Mouse (Mus musculus) forelimb bud, embryonic 11.5 days (tissue): ENCODE data around the gene Khdrbs2.
"Not testable (repeated sequence)": the region's sequence is repeated elsewhere in the genome, so short reads cannot be mapped to it uniquely, and the experiment has no call there.

Experiments used
- DNase-seq: peaks from one replicate; pipeline ENCODE4 v3.0.0-alpha.2; 2012; ENCODE audit warnings: low read depth, low spot score

Khdrbs2 gene

GRCm38 (mm10) chr1:32463103-32463516 lies 290.6 kb downstream of the Khdrbs2 start:
- no peak for DNase-seq

- DNase-seq: no peak
Observed at GRCm38 (mm10) chr1:32471022-32471421, 298.5 kb downstream of the Khdrbs2 start.

GRCm38 (mm10) chr1:32471502-32472214 lies 299.1 kb downstream of the Khdrbs2 start:
- no peak for DNase-seq

- no peak for DNase-seq
Observed at GRCm38 (mm10) chr1:32487944-32488343, 315.4 kb downstream of the Khdrbs2 start.

GRCm38 (mm10) chr1:32503381-32503780 lies 330.9 kb downstream of the Khdrbs2 start:
- DNase-seq: no peak

GRCm38 (mm10) chr1:32547194-32547593 lies 374.7 kb downstream of the Khdrbs2 start, which contains the start of gene Gm5415:
Gene Gm5415, minus strand, starts transcription at chr1:32547294.
- DNase-seq: not testable (repeated sequence)

- DNase-seq: no peak
Observed at GRCm38 (mm10) chr1:32553459-32553858, 380.9 kb downstream of the Khdrbs2 start.

- no peak for DNase-seq
Observed at GRCm38 (mm10) chr1:32553925-32554324, 381.4 kb downstream of the Khdrbs2 start.

- DNase-seq: no peak
Observed at GRCm38 (mm10) chr1:32568901-32569300, 396.4 kb downstream of the Khdrbs2 start.

- no peak for DNase-seq
Observed at GRCm38 (mm10) chr1:32626060-32626459, 453.5 kb downstream of the Khdrbs2 start.

GRCm38 (mm10) chr1:32632415-32633354 lies 460.2 kb downstream of the Khdrbs2 start:
- no peak for DNase-seq

GRCm38 (mm10) chr1:32633404-32633803 lies 460.9 kb downstream of the Khdrbs2 start:
- no peak for DNase-seq

- no peak for DNase-seq
Observed at GRCm38 (mm10) chr1:32639118-32639517, 466.6 kb downstream of the Khdrbs2 start.

- no peak for DNase-seq
Observed at GRCm38 (mm10) chr1:32649647-32650209, 477.2 kb downstream of the Khdrbs2 start.

- DNase-seq: no peak
Observed at GRCm38 (mm10) chr1:32693806-32694205, 521.3 kb downstream of the Khdrbs2 start.

- DNase-seq: no peak
Observed at GRCm38 (mm10) chr1:32700132-32700531, 527.6 kb downstream of the Khdrbs2 start.

- DNase-seq: no peak
Observed at GRCm38 (mm10) chr1:32701267-32701666, 528.8 kb downstream of the Khdrbs2 start.
